Mouse (Mus musculus) embryo, embryonic 9.5 days (tissue): ENCODE measurements around the gene Gm12695.

Experiments used
- DNase-seq: peaks from one replicate; pipeline ENCODE4 v3.0.0-alpha.2; 2017; ENCODE audit errors: extremely low spot score

Gene Gm12695

DNA sequence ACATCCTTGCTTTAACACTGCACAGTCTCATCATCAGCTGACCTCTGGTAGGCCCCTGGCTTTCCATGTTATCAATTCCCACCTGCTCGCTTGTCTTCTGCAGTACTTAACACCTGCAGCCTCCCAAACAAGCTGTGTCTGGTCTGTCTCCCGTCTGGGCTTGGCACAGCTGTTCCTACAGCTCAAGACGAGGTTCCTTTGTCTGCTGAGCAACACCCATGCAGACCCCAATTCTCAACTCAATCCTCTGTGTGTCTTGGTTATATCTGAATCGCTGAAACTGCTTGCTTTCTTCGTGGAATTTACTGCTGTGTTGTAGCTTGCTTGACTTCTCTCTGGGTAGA, 86.8 kb downstream of the Gm12695 start:
- DNase-seq: no peak

DNA sequence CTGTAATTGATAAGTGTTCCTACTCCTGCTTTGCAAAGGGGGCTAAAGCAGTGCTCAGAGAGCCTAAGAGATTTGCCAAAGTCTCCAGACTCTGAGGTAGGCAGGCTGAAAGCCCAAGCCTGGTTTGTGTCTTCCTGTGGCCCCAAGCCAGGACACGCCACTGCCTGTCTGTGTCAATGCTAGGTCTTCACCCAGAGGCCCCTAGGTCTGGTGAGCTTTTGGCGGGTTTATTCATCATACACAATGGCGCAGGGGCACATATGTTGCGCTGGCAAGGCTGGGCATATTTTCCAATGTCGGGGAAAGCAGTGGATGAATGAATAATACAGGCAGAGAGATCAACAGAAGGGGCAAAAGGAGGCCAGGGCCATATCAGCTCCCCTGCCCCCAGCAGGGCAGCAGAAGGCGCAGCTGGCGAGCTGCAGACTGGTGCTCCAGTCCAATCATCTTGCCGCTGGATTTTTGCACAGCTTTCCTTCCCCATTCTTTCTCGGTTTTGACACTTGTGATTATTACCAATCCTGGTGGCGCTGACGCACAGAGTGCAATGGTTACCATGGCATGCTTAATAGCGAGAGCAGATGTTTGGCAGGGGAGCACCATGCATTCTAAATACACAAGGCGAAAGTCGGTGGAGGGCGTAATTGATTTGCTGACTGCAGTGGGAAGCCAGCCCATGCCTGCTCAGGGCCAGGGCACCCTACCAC, 87.3 kb downstream of the Gm12695 start:
- no peak for DNase-seq

- DNase-seq: peak; percentile 66
These were observed 88.2 kb downstream of the Gm12695 start for GRCm38 (mm10) chr4:96696614-96697360.

GRCm38 (mm10) chr4:96687358-96687803, 97.6 kb downstream of the Gm12695 start:
- DNase-seq: no peak

DNA sequence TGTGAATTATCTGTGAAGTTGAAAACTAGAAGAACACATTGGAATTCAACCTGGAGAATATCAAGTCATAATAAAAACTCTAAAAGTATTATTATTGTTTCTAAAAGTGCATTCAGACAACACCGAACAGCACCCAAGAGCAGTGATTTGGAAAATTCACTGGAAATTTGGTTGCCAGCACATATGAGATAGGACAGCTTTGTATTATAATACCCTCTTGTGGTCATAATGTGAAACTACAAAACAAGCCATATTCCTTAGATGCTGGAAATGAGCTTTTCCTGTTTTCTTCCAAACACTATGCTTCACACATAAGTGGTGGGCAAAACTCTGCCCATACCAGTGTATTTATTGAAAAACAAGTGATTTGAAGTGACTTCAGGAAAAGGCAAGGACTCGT, 101.5 kb downstream of the Gm12695 start:
- DNase-seq: no peak

DNA sequence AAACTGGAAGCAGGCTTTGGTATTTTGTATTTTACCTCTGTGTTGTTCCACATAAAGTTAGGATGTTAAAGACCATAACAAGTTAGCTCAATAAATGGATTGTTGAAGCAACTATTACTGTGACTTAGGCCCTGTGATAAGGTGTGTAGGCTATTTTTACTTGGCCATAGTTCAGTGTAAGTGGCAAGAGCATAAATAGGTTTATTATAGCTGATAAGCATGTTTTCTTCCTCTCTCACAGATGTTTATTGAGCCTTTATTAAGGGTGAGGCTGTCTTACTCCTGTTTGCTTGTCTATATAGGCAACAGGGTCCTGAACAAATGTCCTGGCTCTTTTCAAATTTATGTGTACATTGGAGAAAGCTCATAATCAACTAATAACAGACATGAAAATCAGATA, 104.0 kb downstream of the Gm12695 start:
- no peak for DNase-seq

- no peak for DNase-seq
These were observed 104.8 kb downstream of the Gm12695 start for GRCm38 (mm10) chr4:96680233-96680632.
